Mouse (Mus musculus) spleen, postnatal 36 days (tissue): ENCODE data around the gene Cops3.
"Not testable (repeated sequence)": the region's sequence is repeated elsewhere in the genome, so short reads cannot be mapped to it uniquely, and the experiment has no call there.

ENCODE experiments used
- DNase-seq, 2 experiments: peaks; one replicate each; pipeline ENCODE4 v3.0.0; 2022; ENCODE audit warnings: low spot score in 2 of 2, mixed read lengths in 1 of 2

The Cops3 gene

DNA sequence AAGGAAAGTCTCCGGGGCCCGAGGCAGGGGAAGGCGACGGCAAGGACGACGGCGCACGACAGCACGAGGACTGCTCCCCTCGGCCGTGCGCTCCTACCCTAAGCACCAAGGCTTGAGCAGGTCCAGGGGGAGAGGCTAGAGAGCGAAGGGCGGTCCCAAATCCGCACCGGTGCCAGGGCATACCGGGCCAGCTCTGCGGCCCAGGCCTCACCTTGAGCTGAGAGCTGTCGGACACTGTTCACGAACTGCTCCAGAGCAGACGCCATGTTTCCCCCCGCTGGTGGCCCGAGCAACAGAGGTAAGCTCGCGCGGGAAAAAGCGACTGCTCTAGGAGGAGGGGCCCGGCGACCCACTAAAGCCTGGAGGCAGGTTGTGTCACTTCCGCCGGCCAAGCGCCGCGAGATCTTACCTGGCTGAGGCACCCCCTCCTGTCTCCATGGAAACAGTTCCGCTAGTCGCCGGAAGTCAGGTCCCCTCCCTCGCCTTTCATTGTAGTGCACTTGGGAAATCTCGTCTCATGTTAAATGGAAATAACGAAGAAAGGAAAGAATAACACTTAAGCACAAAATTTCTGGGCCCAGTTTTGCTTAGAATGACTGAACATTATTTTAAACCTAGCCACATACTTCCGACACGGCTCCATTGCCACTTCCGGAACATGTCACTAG lies at the start of gene Cops3:
Gene Cops3 (minus strand): TSS at position 380 of the 668 bp plus-strand sequence.
- peak; percentile 97 for DNase-seq

GRCm38 (mm10) chr11:59888151-59888550 lies 48.5 kb upstream of the Cops3 start:
- no peak for DNase-seq

DNA sequence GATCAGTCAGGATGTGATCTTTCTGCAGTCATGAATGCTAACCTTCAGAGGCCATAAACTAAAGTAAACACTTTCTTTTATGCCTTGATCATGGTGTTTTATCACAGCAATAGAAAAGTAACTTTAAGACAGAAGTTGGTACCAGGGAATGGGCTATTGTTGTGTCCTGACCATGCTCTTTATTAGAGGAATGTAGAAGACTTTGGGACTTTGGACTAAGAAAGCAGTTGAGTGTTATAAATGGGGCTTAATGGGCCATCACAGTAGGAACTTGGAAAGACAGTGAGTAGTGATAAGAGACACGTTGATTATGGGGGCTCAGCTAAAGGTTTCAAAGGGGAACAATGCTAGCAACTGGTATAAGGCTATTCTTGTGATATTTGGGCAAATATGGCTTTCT lies 47.3 kb upstream of the Cops3 start:
- no peak for DNase-seq

DNA sequence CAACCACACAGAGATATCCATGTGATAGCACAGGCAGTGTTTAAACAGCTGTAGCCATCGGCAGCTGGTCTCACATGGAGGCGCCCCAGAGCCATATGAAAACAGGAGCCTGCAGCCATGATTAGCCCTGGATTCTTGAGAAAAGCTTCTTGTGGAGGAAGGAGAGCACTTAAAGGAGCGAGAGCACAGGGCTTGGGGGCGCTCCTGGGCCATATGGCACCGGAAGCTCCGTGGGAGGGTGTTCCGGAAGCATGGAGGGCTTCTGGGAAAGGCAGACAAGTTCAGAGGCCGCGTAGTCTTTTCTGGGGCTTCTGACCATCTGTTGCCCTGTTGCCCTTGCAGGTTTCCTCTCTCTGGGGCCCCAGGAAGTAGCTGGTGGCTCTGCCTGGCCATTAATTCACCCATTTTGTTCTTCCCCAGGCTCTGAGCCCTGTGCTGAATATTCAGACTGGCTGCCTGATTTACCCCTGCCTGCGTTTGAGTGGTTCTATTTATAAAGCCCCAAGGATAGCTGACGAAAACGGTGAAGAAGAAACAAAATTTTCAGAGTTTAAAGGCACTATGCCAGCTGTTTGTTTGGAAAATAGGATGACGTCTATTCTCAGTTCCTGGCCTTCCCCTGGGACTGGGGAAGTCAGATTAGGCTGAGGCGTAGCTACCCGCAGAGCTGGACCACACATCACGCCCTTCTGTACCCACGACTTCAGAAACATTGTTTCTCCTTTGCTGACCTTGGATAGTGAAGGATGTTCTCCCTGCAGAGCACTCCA lies 45.8 kb upstream of the Cops3 start:
- peak; percentile 8 to 23 for DNase-seq

DNA sequence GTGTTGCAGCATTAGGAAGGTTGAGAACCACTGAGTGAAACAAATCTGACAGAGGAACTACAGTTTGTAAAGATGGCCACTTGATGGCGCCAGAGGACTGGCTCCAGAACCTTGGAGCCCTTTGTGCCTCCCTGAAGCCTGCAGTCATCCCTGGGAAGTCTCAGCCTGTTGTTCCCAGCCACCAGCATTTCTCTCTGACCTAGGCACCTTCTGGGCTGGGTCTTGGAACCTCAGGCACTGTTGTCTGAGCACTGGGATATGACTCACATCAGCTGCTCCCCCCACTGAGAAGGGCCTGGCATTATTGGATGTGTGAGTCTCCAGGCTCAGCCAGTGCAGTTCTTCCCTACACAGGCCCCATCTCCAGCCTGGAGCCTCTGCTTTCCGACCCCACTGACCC lies 40.4 kb upstream of the Cops3 start:
- DNase-seq = peak; percentile 29 to 48

DNA sequence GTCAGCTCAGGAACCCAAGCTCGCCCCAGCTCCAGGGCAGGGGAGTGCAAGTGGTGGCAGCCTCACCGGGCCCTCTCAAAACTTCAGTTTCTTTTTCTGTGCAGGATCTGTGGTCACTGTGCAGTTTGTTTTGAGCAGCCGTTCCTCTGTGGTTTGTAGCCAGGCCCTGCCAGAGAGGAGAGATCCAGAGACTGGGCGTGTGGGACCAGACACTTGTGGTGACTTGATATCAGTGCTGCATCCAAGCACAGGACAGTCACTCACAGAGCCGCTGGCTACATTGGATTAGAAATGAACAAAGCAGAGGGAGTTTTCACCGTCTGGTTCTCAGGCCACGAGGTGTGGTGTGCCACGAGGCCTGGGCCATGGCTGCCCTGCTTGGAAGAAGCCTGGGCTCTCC lies 32.5 kb upstream of the Cops3 start:
- DNase-seq = no peak

DNA sequence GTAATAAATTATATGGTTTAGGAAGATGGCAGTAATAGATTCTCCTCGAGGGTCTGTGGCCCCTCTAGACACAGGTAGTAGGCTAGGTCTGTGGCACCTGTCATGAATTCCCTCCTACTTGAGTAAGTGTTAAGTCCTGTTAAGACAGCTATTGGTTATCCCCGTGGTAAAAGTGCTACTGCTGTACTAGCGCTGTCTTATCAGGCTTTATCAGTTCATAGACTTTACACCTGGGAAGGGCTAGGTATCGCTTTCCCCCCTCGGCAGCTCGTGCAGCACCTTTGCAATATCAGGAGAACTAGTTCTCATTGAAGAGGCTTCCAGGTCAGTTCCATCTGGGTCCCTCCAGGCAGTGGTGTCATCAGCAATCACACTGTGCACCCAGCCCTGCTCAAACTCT lies 24.7 kb upstream of the Cops3 start:
- no peak for DNase-seq

DNA sequence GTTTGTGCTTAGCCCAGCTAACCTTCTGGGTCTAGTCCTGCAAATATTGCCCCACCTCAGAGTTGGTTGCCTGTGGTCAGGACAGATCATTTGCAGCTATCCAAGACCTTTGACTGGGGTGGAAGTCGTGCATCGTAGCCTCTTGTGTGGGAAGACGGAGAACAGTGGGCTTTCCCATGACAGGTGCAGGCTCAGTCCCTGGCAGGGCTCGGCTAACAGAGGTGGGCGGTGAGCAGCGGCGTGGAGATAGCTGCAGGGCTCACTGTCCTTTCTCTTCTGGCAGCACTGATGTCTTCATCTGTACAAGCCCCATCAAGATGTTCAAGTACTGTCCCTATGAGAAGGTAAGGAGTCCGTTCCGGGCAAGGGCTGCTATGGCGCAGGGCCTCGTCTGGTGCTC lies 20.8 kb upstream of the Cops3 start:
- DNase-seq = no peak

- no peak for DNase-seq
These were observed 13.2 kb upstream of the Cops3 start for GRCm38 (mm10) chr11:59852865-59853264.

DNA sequence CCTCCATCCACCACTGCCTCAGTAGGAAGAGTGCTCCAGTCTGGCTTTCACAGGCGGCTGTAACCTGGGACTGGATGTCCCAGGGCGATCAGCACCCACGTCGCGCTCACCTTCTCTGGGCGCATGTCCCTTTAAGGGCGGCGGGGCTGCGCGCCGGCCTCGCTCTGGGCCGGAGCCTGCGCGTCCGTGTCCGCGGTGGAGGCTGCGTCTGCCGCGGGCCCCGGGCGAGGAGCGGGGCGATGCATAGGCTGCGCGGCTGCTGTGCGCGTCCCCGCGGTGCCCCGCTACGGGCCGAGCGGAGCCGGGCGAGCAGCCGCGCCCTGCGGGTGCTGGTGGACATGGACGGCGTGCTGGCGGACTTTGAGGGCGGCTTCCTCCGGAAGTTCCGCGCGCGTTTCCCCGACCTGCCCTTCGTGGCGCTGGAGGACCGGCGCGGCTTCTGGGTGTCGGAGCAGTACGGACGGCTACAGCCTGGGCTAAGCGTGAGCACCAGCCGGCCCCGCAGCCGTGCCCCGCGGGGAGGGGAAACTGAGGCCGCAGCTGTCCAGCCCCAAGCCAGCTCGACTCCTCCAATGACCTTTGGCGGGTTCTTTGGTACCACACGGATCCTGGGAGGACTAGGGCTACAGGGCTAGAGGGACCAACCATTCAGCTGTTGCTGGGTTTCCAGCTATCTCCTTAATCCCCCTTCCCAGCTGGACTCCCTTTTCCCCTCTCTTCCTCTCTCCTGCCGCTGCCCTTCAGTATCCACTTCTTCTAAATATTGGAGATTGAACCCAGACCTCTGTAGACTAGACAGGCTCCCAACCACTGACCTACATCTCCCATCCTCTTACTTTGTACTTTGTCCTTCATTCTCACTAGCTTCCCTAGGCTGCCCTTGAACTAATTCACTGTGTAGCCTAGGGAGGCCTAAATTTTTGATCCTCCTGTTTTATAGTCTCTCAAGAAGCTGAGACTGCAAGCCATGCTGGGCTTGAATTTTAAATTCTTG lies 8.6 kb upstream of the Cops3 start:
- peak; percentile 74 to 76 for DNase-seq

DNA sequence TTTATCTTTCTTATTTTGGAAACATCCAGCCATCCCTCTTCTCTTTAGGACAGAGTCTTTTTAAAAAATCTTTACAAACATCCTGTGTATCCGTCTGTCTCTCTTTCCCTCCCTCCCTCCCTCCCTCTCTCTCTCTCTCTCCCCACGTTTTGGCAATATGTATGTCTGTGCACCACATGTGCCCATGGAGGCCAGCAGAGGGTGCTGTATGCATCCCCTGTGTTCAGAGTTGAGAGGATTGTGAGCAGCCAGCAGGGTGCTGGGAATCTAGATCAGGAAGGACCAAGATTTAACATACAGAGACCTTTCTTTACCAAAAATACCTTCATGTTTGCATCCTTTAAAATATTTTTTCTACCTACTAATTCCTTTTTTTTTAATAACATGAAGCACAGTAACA lies 7.5 kb upstream of the Cops3 start:
- peak; percentile 42 to 55 for DNase-seq

GRCm38 (mm10) chr11:59846311-59846710 lies 6.7 kb upstream of the Cops3 start:
- DNase-seq = no peak

GRCm38 (mm10) chr11:59839008-59839458 lies 605 bp downstream of the Cops3 start, which contains the start of gene Nt5m:
Gene Nt5m (plus strand): TSS chr11:59839447.
- peak; percentile 93 for DNase-seq

- no peak for DNase-seq
These were observed 1.2 kb downstream of the Cops3 start for GRCm38 (mm10) chr11:59838426-59838825.

DNA sequence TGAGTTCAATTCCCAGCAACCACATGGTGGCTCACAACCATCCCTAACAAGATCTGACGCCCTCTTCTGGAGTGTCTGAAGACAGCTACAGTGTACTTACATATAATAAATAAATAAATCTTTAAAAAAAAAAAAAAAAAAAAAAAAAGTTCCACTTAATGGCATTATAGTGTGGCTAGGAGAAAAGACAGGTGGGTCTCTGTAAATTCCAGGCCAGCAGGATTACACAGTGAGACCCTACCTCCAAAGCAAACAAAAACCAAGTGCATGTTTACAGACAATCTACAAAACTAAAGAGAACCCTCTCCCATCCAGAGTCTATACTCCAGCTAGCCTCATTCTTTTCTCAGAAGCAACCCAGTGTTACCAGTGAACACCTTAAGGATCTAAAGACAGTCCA lies 1.8 kb downstream of the Cops3 start:
- not testable (repeated sequence) for DNase-seq

- no peak for DNase-seq
These were observed 18.0 kb downstream of the Cops3 start for GRCm38 (mm10) chr11:59821625-59822024.

DNA sequence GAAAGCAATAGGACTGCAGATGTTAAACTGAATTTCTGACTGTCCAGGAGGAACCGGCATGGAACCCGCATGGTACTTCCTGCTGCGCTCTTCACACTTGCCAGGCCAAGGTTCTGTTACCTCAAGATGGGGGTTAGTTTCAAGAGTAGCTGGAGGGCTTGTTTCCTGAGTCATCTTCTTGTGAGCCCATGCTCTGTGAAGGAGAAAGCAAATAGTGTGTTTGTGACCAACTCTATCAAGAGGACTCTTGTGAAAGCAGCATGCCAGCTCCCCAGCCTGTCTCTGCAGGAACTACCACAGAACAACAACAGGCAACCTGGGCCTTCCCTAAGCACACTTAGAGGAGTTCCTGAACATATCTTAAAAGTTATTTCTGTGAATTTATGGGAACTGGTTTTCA lies 21.7 kb downstream of the Cops3 start:
- no peak for DNase-seq

- DNase-seq = no peak
These were observed 24.1 kb downstream of the Cops3 start for GRCm38 (mm10) chr11:59815482-59816065.

DNA sequence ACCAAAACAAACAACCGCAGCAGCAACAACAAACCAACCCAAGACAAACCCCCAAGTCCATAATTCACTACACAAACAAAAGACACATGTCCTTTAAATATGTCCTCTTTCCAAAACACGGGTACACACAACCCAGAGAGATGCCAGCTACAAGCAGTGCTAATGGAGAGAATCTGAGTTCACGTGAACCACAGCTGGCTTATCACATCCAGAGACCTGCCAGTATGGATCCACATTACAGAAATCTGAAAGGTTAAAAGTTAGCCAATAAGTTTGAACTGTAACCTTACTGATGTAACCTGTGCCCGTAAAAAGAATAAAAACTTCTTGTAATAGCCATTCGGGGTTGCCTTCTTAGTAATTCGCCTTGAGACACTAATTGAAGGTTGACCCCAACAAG lies 24.7 kb downstream of the Cops3 start:
- no peak for DNase-seq

GRCm38 (mm10) chr11:59814311-59814710 lies 25.3 kb downstream of the Cops3 start:
- no peak for DNase-seq

DNA sequence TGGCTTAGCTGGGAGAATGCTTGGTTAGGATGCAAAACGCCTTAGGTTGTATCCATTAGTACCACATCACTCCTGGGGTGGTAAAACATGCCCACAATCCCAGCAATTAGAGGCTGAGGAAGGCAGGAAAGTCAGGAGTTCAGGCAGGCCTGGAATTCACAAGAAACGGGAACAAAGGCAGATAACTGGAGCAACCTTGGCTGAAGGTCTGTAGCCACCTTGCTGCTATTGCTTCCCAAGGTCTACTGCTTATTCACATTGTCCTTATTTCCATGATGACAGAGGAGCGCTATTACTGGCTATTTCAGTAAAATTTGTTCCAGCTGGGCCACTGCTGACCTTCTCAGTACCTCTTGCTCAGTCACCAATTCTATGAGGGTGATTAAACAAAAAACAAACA lies 26.4 kb downstream of the Cops3 start:
- no peak for DNase-seq

GRCm38 (mm10) chr11:59811211-59811610 lies 28.4 kb downstream of the Cops3 start:
- no peak for DNase-seq
